Mouse (Mus musculus): ENCODE data around the gene Cntnap2. TPM values are rescaled to one million over a fixed set of nuclear protein-coding genes. Genes with fewer than 3 reads are reported as not detected.

Gene Cntnap2
- total and polyA plus RNA-seq, 2 experiments, result not detected

GRCm38 (mm10) chr6:45589084-45589483, 529.9 kb downstream of the Cntnap2 start:
- Histone ChIP-seq H3K27me3 (ENCODE audit: control insufficient read depth, insufficient read depth, low read length) (no peaks in the 10 kb centered on the region), H3K9ac (ENCODE audit: low read depth, low read length) (no peak overlapping the region), H3K27ac (replicated peaks; ENCODE audit: insufficient read depth, low read depth, low read length) (no peak overlapping the region), H3K4me1 (ENCODE audit: control insufficient read depth, insufficient read depth, low read length) (no peaks in the 10 kb centered on the region), H3K4me3 (ENCODE audit: insufficient read depth, low read depth, low read length) (no peak overlapping the region), H3K36me3 (ENCODE audit: control insufficient read depth, insufficient read depth, low read length) (no peaks in the 10 kb centered on the region), H3K79me2 (ENCODE audit: control insufficient read depth, insufficient read depth, low read length) (no peaks in the 10 kb centered on the region)
- no peak for DNase-seq (ENCODE audit: extremely low read depth, low read depth, low spot score)
- no peak for TF ChIP-seq POLR2A (IDR thresholded peaks at IDR 0.05; ENCODE audit: extremely low read depth, insufficient read depth, low read length)

- H3K27me3 ChIP-seq (ENCODE audit: control insufficient read depth, insufficient read depth, low read length), result no peaks in the 10 kb centered on the region
- H3K4me1 ChIP-seq (ENCODE audit: control insufficient read depth, insufficient read depth, low read length), result no peaks in the 10 kb centered on the region
- no peaks in the 10 kb centered on the region for H3K79me2 ChIP-seq (ENCODE audit: control insufficient read depth, insufficient read depth, low read length)
- H3K4me3 ChIP-seq (ENCODE audit: insufficient read depth, low read depth, low read length), result no peak overlapping the region
- TF ChIP-seq POLR2A (IDR thresholded peaks at IDR 0.05; ENCODE audit: extremely low read depth, insufficient read depth, low read length) (no peak), CTCF (IDR thresholded peaks at IDR 0.05; ENCODE audit: low read depth, low read length) (no peak)
- DNase-seq (ENCODE audit: extremely low read depth, low read depth, low spot score), result no peak
- no peak overlapping the region for H3K9ac ChIP-seq (ENCODE audit: low read depth, low read length)
- H3K27ac ChIP-seq (replicated peaks; ENCODE audit: insufficient read depth, low read depth, low read length), result no peak overlapping the region
- no peaks in the 10 kb centered on the region for H3K36me3 ChIP-seq (ENCODE audit: control insufficient read depth, insufficient read depth, low read length)
These were observed 587.9 kb downstream of the Cntnap2 start for GRCm38 (mm10) chr6:45647017-45647416.

- Histone ChIP-seq H3K27me3 (ENCODE audit: control insufficient read depth, insufficient read depth, low read length) (no peaks in the 10 kb centered on the region), H3K79me2 (ENCODE audit: control insufficient read depth, insufficient read depth, low read length) (no peaks in the 10 kb centered on the region), H3K9ac (ENCODE audit: low read depth, low read length) (no peak overlapping the region), H3K4me1 (ENCODE audit: control insufficient read depth, insufficient read depth, low read length) (no peaks in the 10 kb centered on the region), H3K36me3 (ENCODE audit: control insufficient read depth, insufficient read depth, low read length) (no peaks in the 10 kb centered on the region), H3K4me3 (ENCODE audit: insufficient read depth, low read depth, low read length) (no peak overlapping the region), H3K27ac (replicated peaks; ENCODE audit: insufficient read depth, low read depth, low read length) (no peak overlapping the region)
- WGBS, result 78% methylated on average over 2 of the region's 2 CpGs
- no peak for TF ChIP-seq CTCF (IDR thresholded peaks at IDR 0.05; ENCODE audit: low read depth, low read length)
- no peak for TF ChIP-seq POLR2A (IDR thresholded peaks at IDR 0.05; ENCODE audit: extremely low read depth, insufficient read depth, low read length)
- DNase-seq (ENCODE audit: extremely low read depth, low read depth, low spot score), result no peak
These were observed 589.3 kb downstream of the Cntnap2 start for GRCm38 (mm10) chr6:45648419-45648818.

GRCm38 (mm10) chr6:45700287-45700686, 641.1 kb downstream of the Cntnap2 start:
- no peak for TF ChIP-seq POLR2A (IDR thresholded peaks at IDR 0.05; ENCODE audit: extremely low read depth, insufficient read depth, low read length)
- TF ChIP-seq CTCF (IDR thresholded peaks at IDR 0.05; ENCODE audit: low read depth, low read length), result no peak
- H3K36me3 ChIP-seq (ENCODE audit: control insufficient read depth, insufficient read depth, low read length), result no peaks in the 10 kb centered on the region
- no peak for DNase-seq (ENCODE audit: extremely low read depth, low read depth, low spot score)

DNA sequence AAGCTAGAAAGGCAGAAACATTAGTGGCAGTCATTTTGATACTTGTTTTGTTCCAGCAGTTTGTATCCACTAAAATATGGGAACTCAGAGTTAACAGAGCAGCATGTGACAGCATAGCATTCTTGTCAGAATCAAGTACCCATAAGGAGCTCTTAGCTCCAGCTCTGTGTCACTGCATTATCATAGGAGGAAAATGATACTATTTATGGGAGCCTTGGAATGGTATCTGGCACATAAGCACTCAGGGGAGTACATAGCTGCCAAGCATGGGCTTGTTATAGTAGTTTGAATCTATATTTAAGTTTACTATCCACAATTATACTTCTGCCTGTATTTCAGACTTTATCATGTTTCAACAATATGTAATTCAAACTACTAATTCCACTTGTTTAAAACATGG, 732.5 kb downstream of the Cntnap2 start:
- no peak overlapping the region for H3K4me3 ChIP-seq (ENCODE audit: insufficient read depth, low read depth, low read length)
- no peak for DNase-seq (ENCODE audit: extremely low read depth, low read depth, low spot score)
- H3K79me2 ChIP-seq (ENCODE audit: control insufficient read depth, insufficient read depth, low read length), result no peaks in the 10 kb centered on the region
- no peaks in the 10 kb centered on the region for H3K27me3 ChIP-seq (ENCODE audit: control insufficient read depth, insufficient read depth, low read length)
- no peak overlapping the region for H3K9ac ChIP-seq (ENCODE audit: low read depth, low read length)
- no peaks in the 10 kb centered on the region for H3K4me1 ChIP-seq (ENCODE audit: control insufficient read depth, insufficient read depth, low read length)
- H3K27ac ChIP-seq (replicated peaks; ENCODE audit: insufficient read depth, low read depth, low read length), result no peak overlapping the region
- TF ChIP-seq CTCF (IDR thresholded peaks at IDR 0.05; ENCODE audit: low read depth, low read length) (no peak), POLR2A (IDR thresholded peaks at IDR 0.05; ENCODE audit: extremely low read depth, insufficient read depth, low read length) (no peak)
- no peaks in the 10 kb centered on the region for H3K36me3 ChIP-seq (ENCODE audit: control insufficient read depth, insufficient read depth, low read length)

More at GRCm38 (mm10) chr6:45700287-45700686, 641.1 kb downstream of the Cntnap2 start:
- no peaks in the 10 kb centered on the region for H3K79me2 ChIP-seq (ENCODE audit: control insufficient read depth, insufficient read depth, low read length)
- no peak overlapping the region for H3K4me3 ChIP-seq (ENCODE audit: insufficient read depth, low read depth, low read length)
- H3K27me3 ChIP-seq (ENCODE audit: control insufficient read depth, insufficient read depth, low read length), result no peaks in the 10 kb centered on the region
- H3K27ac ChIP-seq (replicated peaks; ENCODE audit: insufficient read depth, low read depth, low read length), result no peak overlapping the region
- no peak overlapping the region for H3K9ac ChIP-seq (ENCODE audit: low read depth, low read length)
- H3K4me1 ChIP-seq (ENCODE audit: control insufficient read depth, insufficient read depth, low read length), result no peaks in the 10 kb centered on the region

DNA sequence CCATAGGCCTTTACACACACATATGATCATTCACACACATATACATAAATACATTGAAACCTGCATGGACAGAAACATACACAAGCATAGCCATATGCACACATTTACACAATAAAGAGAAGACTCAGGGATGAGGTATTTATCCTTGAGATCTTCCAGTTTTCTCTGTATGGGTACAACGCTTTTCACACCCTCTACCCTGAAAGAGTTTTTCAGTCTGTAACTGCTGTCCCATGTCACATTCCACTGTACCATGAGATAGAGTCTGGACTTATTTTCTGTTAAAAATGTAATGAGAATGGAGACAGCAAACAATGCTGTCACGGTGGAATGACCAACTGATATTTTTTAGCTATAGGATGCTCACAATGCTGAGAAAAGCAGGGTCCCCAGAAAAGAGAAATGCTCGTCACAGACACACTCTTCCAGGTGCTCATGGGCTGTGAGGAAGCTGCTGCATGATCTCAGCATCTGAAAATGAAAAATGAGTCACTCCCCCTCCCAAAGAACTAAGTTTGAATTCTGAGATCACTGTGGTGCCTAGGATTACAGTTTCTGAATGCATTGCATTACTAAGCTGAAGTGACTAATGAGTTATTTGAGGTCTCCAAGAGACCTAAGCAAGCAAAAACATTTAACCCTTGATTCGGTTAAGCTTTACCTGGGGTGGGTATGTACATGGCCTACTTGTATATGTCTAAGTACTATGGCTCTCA, 782.6 kb downstream of the Cntnap2 start:
- H3K27ac ChIP-seq (replicated peaks; ENCODE audit: insufficient read depth, low read depth, low read length), result no peak overlapping the region
- 71% methylated on average over 4 of the region's 4 CpGs for WGBS

More for the DNA sequence above, 782.6 kb downstream of the Cntnap2 start:
- Histone ChIP-seq H3K4me1 (ENCODE audit: control insufficient read depth, insufficient read depth, low read length) (no peaks in the 10 kb centered on the region), H3K36me3 (ENCODE audit: control insufficient read depth, insufficient read depth, low read length) (no peaks in the 10 kb centered on the region), H3K79me2 (ENCODE audit: control insufficient read depth, insufficient read depth, low read length) (no peaks in the 10 kb centered on the region), H3K27me3 (ENCODE audit: control insufficient read depth, insufficient read depth, low read length) (no peaks in the 10 kb centered on the region), H3K4me3 (ENCODE audit: insufficient read depth, low read depth, low read length) (no peak overlapping the region), H3K9ac (ENCODE audit: low read depth, low read length) (no peak overlapping the region)
- no peak for DNase-seq (ENCODE audit: extremely low read depth, low read depth, low spot score)
- TF ChIP-seq CTCF (IDR thresholded peaks at IDR 0.05; ENCODE audit: low read depth, low read length), result no peak
- no peak for TF ChIP-seq POLR2A (IDR thresholded peaks at IDR 0.05; ENCODE audit: extremely low read depth, insufficient read depth, low read length)

Data from liver, adult 2 months (tissue).